Mouse (Mus musculus): ENCODE results near the gene Atic. TPM values are rescaled to one million over a fixed set of nuclear protein-coding genes. Genes with fewer than 3 reads are reported as not detected.

The Atic gene
- polyA plus RNA-seq (2012; fragmentation: generic; extraction: Trizol): 78.8 TPM

DNA sequence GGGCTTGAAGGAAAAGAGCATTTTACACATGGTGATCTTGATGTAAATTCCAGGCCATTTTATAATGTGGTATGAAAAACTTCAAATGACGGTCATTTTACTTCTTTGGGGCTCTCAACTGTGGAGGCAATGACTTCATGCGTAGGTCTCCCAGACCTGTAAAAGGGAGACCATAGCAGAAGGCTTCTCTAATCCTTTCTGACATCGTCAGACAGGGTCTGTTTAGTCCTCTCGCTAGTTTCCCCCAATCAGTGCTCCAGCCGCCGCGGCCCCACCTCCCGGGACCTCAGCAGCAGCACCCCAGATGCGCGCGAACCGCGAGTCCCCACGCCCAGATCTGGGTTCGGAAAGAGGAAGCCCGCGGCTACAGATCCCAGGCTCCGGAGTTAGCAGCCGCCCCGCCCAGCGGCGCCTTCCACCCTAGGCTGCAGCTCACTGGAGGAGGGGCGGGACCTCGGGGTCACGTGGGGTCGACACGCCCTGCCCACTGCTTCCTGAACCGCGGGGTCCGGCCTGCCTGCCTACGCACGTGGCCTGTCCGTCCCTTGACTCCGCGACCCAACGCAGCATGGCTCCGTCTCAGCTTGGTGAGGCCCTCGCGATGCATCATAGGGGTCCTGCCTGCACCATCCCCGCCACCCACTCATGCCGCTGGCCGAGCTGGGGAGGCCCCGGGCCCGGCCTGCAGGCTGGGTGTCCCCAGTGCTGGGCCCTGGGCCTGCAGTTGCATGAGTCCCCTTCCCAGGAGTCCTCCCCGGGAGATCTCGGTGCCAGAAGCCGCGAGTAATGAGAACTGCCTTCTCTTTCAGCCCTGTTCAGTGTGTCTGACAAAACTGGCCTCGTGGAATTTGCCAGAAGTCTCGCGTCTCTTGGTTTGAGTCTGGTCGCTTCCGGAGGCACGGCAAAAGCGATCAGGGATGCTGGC lies at the start of gene Atic:
TSS of gene Atic (plus strand) at position 463 of the 925 bp plus-strand sequence.
- H3K79me2 ChIP-seq (ENCODE audit: control insufficient read depth, insufficient read depth): peaks cover 41% of the 10 kb centered on the region
- no peak for TF ChIP-seq TCF3 (IDR thresholded peaks at IDR 0.05; ENCODE audit: insufficient read length, low read depth)
- peak; percentile 92 for TF ChIP-seq USF1 (IDR thresholded peaks at IDR 0.05; ENCODE audit: low read depth)
- peak; percentile 29 for TF ChIP-seq E2F4 (IDR thresholded peaks at IDR 0.05; ENCODE audit: insufficient read depth)
- TF ChIP-seq POLR2AphosphoS2 (IDR thresholded peaks at IDR 0.05; ENCODE audit: insufficient read length, low read depth): peak; percentile 98
- peak in 1 of 3 experiments; percentile 22 for TF ChIP-seq MYOG (IDR thresholded peaks at IDR 0.05; ENCODE audit: control insufficient read depth in 1 of 3, insufficient read depth in 1 of 3, insufficient read length in 2 of 3, low read depth in 2 of 3)
- TF ChIP-seq REST (IDR thresholded peaks at IDR 0.05; ENCODE audit: insufficient read depth, insufficient read length): peak; percentile 63
- no peak for TF ChIP-seq MYOD1 (IDR thresholded peaks at IDR 0.05; ENCODE audit: control insufficient read depth in 1 of 3, insufficient read length in 2 of 3, low read depth in 2 of 3)
- peak; percentile 99 for TF ChIP-seq POLR2A (IDR thresholded peaks at IDR 0.05; ENCODE audit: insufficient read length, low read depth)

DNA sequence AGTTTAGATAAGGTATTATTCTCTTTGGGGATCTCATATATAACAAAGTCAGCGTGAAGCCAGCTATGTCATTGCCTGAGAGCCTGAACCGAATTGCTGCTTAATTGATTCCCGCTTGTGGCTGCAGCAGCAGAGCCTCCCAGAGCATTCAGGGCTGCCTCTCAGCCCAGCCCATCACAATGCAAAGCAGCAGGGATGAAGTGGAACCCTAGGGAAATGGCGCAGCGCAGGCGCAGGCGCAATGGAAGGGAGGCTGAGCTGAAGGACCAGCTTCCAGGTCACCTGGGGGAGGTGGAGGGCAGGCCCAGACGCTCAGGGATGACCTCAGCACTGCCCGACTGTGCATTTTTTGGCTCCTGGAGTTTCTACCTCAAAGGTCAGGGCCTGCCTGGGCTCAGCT lies 49.7 kb upstream of the Atic start:
- no peak overlapping the region for H3K4me2 ChIP-seq (ENCODE audit: low read depth)
- no peaks in the 10 kb centered on the region for H3K36me3 ChIP-seq (ENCODE audit: control insufficient read depth, insufficient read depth)
- H3K4me3 ChIP-seq: no peak overlapping the region
- TF ChIP-seq E2F4 (IDR thresholded peaks at IDR 0.05; ENCODE audit: insufficient read depth) (no peak), MAX (IDR thresholded peaks at IDR 0.05; ENCODE audit: low read depth) (no peak), USF1 (IDR thresholded peaks at IDR 0.05; ENCODE audit: low read depth) (no peak)
- H3K27me3 ChIP-seq (ENCODE audit: control insufficient read depth, insufficient read depth, insufficient read length): no peaks in the 10 kb centered on the region
- H3K79me2 ChIP-seq (ENCODE audit: control insufficient read depth, insufficient read depth): no peaks in the 10 kb centered on the region
- H3ac ChIP-seq (ENCODE audit: control insufficient read depth, insufficient read length): no peak overlapping the region

More for the DNA sequence above, at the start of gene Atic:
- Histone ChIP-seq H3K27me3 (ENCODE audit: control insufficient read depth, insufficient read depth, insufficient read length) (no peaks in the 10 kb centered on the region), H3K4me3 (peak within 1 kb of the TSS; percentile 76), H3K4me2 (ENCODE audit: low read depth) (peak within 1 kb of the TSS; percentile 95), H3ac (ENCODE audit: control insufficient read depth, insufficient read length) (peak within 1 kb of the TSS; percentile 40), H3K36me3 (ENCODE audit: control insufficient read depth, insufficient read depth) (peaks cover 20% of the 10 kb centered on the region)

GRCm38 (mm10) chr1:71515041-71515440 lies 41.9 kb upstream of the Atic start:
- no peak overlapping the region for H3K4me2 ChIP-seq (ENCODE audit: low read depth)
- H3K4me3 ChIP-seq: no peak overlapping the region
- no peaks in the 10 kb centered on the region for H3K79me2 ChIP-seq (ENCODE audit: control insufficient read depth, insufficient read depth)
- TF ChIP-seq MYOG (IDR thresholded peaks at IDR 0.05; ENCODE audit: control insufficient read depth in 1 of 3, insufficient read depth in 1 of 3, insufficient read length in 2 of 3, low read depth in 2 of 3): no peak
- no peak for TF ChIP-seq REST (IDR thresholded peaks at IDR 0.05; ENCODE audit: insufficient read depth, insufficient read length)
- TF ChIP-seq POLR2AphosphoS2 (IDR thresholded peaks at IDR 0.05; ENCODE audit: insufficient read length, low read depth): no peak
- TF ChIP-seq SRF (IDR thresholded peaks at IDR 0.05; ENCODE audit: control insufficient read depth, insufficient read length, low read depth): no peak
- no peak for TF ChIP-seq CEBPB (IDR thresholded peaks at IDR 0.05; ENCODE audit: insufficient read depth, poor library complexity, severe bottlenecking)
- no peak for TF ChIP-seq POLR2A (IDR thresholded peaks at IDR 0.05; ENCODE audit: insufficient read length, low read depth)
- TF ChIP-seq USF1 (IDR thresholded peaks at IDR 0.05; ENCODE audit: low read depth): no peak
- no peak for TF ChIP-seq E2F4 (IDR thresholded peaks at IDR 0.05; ENCODE audit: insufficient read depth)
- H3K27me3 ChIP-seq (ENCODE audit: control insufficient read depth, insufficient read depth, insufficient read length): no peaks in the 10 kb centered on the region
- no peak overlapping the region for H3ac ChIP-seq (ENCODE audit: control insufficient read depth, insufficient read length)
- no peaks in the 10 kb centered on the region for H3K36me3 ChIP-seq (ENCODE audit: control insufficient read depth, insufficient read depth)

GRCm38 (mm10) chr1:71528808-71529648 lies 27.9 kb upstream of the Atic start:
- TF ChIP-seq POLR2A (IDR thresholded peaks at IDR 0.05; ENCODE audit: insufficient read length, low read depth) (no peak), REST (IDR thresholded peaks at IDR 0.05; ENCODE audit: insufficient read depth, insufficient read length) (no peak), MYOD1 (IDR thresholded peaks at IDR 0.05; ENCODE audit: control insufficient read depth in 1 of 3, insufficient read length in 2 of 3, low read depth in 2 of 3) (no peak), USF1 (IDR thresholded peaks at IDR 0.05; ENCODE audit: low read depth) (no peak), TCF3 (IDR thresholded peaks at IDR 0.05; ENCODE audit: insufficient read length, low read depth) (no peak), MYOG (IDR thresholded peaks at IDR 0.05; ENCODE audit: control insufficient read depth in 1 of 3, insufficient read depth in 1 of 3, insufficient read length in 2 of 3, low read depth in 2 of 3) (no peak), POLR2AphosphoS2 (IDR thresholded peaks at IDR 0.05; ENCODE audit: insufficient read length, low read depth) (no peak), MAX (IDR thresholded peaks at IDR 0.05; ENCODE audit: low read depth) (no peak), E2F4 (IDR thresholded peaks at IDR 0.05; ENCODE audit: insufficient read depth) (no peak), SRF (IDR thresholded peaks at IDR 0.05; ENCODE audit: control insufficient read depth, insufficient read length, low read depth) (no peak), TCF12 (IDR thresholded peaks at IDR 0.05; ENCODE audit: insufficient read depth, poor library complexity, severe bottlenecking) (no peak), CEBPB (IDR thresholded peaks at IDR 0.05; ENCODE audit: insufficient read depth, poor library complexity, severe bottlenecking) (no peak)

More at GRCm38 (mm10) chr1:71528808-71529648, 27.9 kb upstream of the Atic start:
- no peaks in the 10 kb centered on the region for H3K79me2 ChIP-seq (ENCODE audit: control insufficient read depth, insufficient read depth)
- no peak overlapping the region for H3ac ChIP-seq (ENCODE audit: control insufficient read depth, insufficient read length)
- H3K27me3 ChIP-seq (ENCODE audit: control insufficient read depth, insufficient read depth, insufficient read length): no peaks in the 10 kb centered on the region
- no peak overlapping the region for H3K4me2 ChIP-seq (ENCODE audit: low read depth)
- no peak overlapping the region for H3K4me3 ChIP-seq
- no peaks in the 10 kb centered on the region for H3K36me3 ChIP-seq (ENCODE audit: control insufficient read depth, insufficient read depth)

Data from myocyte (in vitro differentiated cells).